Mouse (Mus musculus) kidney, postnatal 36 days (tissue): Measurements from ENCODE around the gene Abca1.

Experiments
- DNase-seq, 2 experiments: peaks; one replicate each; pipeline ENCODE4 v3.0.0; 2021 to 2022; ENCODE audit warnings: mixed read lengths in 2 of 2

The Abca1 gene

DNA sequence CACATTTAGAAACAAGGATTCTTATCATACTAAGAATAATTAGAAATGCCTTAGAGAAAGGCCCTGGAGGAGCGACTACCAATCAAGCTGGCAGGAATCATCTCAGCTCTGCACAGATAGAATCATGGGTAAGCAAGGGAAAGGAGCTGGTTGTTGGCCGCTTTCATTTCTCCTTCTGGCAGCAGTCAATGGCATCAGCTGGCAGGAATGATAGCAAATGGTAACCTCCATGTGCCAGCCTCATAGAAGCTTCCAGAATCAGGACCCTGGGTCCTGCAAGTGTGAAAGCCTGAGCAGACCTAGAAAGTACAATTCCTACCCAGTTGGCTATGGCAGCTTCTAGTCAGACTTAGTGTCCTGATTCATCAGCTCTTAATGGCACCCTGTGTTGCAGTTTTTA is 173.4 kb downstream of the Abca1 start:
- DNase-seq: no peak

DNA sequence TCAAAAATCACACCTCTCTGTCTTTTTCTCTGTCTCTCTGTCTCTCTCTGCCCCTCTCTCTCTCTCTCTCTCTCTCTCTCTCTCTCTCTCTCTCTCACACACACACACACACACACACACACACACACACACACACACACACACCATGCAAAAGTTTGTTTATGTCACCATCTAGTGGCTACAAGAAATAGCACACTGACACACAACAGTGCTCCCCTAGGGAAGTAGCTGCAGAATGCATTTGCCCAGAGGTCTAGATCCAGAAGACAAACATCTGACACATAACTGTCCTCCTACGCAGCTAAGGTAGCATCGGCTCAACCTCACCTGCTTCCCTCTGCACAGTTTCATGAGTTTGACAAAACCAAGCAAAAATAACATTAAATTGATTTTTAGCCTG is 174.5 kb downstream of the Abca1 start:
- peak; percentile 9 to 14 for DNase-seq
